Mouse (Mus musculus) heart, adult 2 months (tissue): Measurements from ENCODE around the gene Rad9b. TPM values are rescaled to one million over a fixed set of nuclear protein-coding genes. Genes with fewer than 3 reads are reported as not detected.

Experiments
- DNase-seq, 2 experiments: peaks; one replicate each; pipeline ENCODE4 v3.0.0; 2021
- H3K27ac ChIP-seq: fragments of 200-600 bp; 2 replicates; pipeline ENCODE4 v1.8.1; 2022
- H3K27me3 ChIP-seq: fragments of 200-500 bp; 2 replicates; pipeline ENCODE4 v1.6.1; 2012; ENCODE audit warnings: mild to moderate bottlenecking, low read length, inconsistent platforms, mixed read lengths; ENCODE audit not compliant: control insufficient read depth, insufficient read depth
- H3K36me3 ChIP-seq: fragments of 200-500 bp; 2 replicates; pipeline ENCODE4 v1.6.1; 2012; ENCODE audit warnings: low read length, inconsistent platforms; ENCODE audit not compliant: control insufficient read depth, insufficient read depth
- H3K4me1 ChIP-seq: fragments of 200-500 bp; 2 replicates; pipeline ENCODE4 v1.6.1; 2011; ENCODE audit warnings: low read length; ENCODE audit not compliant: control insufficient read depth, insufficient read depth
- H3K4me3 ChIP-seq: fragments of 200-600 bp; 2 replicates; pipeline ENCODE4 v1.8.1; 2022
- H3K79me2 ChIP-seq: fragments of 200-500 bp; replicated peaks from 2 replicates; pipeline ENCODE4 v1.6.1; 2012; ENCODE audit warnings: mild to moderate bottlenecking, inconsistent platforms, low read length, moderate library complexity, mixed read lengths; ENCODE audit not compliant: control insufficient read depth, insufficient read depth
- H3K9ac ChIP-seq: fragments of 200-500 bp; 2 replicates; pipeline ENCODE4 v1.6.1; 2012; ENCODE audit warnings: low read depth, mild to moderate bottlenecking, control low read depth, inconsistent platforms, low read length, mixed read lengths
- CTCF ChIP-seq: fragments of 200-600 bp; IDR thresholded peaks from 2 replicates; pipeline ENCODE4 v1.8.1; 2022; ENCODE audit warnings: antibody characterized with exemption, mild to moderate bottlenecking, moderate library complexity
- EP300 ChIP-seq: fragments of 200-500 bp; IDR thresholded peaks from 2 replicates; pipeline ENCODE4 v1.6.1; 2011; ENCODE audit warnings: low read depth, low read length, control low read depth; ENCODE audit not compliant: insufficient read depth
- POLR2A ChIP-seq: fragments of 200-500 bp; IDR thresholded peaks from 2 replicates; pipeline ENCODE4 v1.6.1; 2011; ENCODE audit warnings: mild to moderate bottlenecking, low read depth, low read length, control low read depth; ENCODE audit not compliant: insufficient read depth
- WGBS: fragments of 180-500 bp; shearing (Covaris S2); methylation state at CpG from one replicate; pipeline ENCODE4 v1.1.7; 2018; 5-methylcytosine and 5-hydroxymethylcytosine counted together
- intact Hi-C: fragments of 180-260 bp; cut with DNase I; formaldehyde crosslinking; loops from one replicate; pipeline ENCODE4 v1.15.1; 2025
- polyA plus RNA-seq: library from polyadenylated mRNA; depleted of rRNA; stranded (reverse); fragments of >200 nt; gene quantifications from 2 replicates; pipeline ENCODE4 v1.2.3, GENCODE M21; 2012
- total RNA-seq, 2 experiments: library from RNA; stranded (reverse); gene quantifications; 2 replicates each; pipeline ENCODE4 v1.2.3; 2021

Rad9b gene
- total and polyA plus RNA-seq, 3 experiments, result 0.50 to 2.5 (median 0.97) TPM

- Histone ChIP-seq H3K9ac (no peak overlapping the region), H3K36me3 (peaks cover 22% of the 10 kb centered on the region), H3K79me2 (peaks cover 8% of the 10 kb centered on the region), H3K27ac (no peak overlapping the region), H3K4me1 (peaks cover 29% of the 10 kb centered on the region), H3K27me3 (no peaks in the 10 kb centered on the region), H3K4me3 (no peak overlapping the region)
- intact Hi-C loops, result no loop called here
- no peak for TF ChIP-seq EP300
- TF ChIP-seq CTCF, result no peak
- TF ChIP-seq POLR2A, result no peak
- 85% methylated on average over 7 of the region's 7 CpGs for WGBS
- DNase-seq, result no peak
These were observed 48.6 kb downstream of the Rad9b start for GRCm38 (mm10) chr5:122305472-122305871.

DNA sequence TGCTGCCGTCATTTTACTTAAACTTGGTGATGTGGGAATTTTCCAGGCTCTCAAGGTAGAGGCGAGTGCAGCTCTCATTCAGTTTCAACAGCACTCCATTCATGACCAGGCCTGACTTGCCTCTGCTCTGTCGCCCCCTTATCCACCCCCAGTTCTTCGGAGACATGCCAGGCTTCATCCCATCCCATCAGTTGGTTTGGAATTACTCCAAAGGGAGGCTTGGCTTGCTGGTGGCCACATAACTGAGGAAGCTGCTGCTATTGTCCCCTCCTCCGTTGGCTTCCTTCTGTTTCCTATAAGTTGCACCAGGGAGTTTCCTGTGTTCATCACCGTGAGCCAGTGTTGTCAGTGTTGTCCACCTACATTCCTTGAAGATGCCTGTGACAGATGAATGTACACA is 49.5 kb downstream of the Rad9b start:
- TF ChIP-seq POLR2A (no peak), CTCF (no peak), EP300 (no peak)
- WGBS, result 20% methylated on average over 6 of the region's 6 CpGs
- Histone ChIP-seq H3K36me3 (peaks cover 22% of the 10 kb centered on the region), H3K4me1 (peaks cover 36% of the 10 kb centered on the region), H3K27ac (no peak overlapping the region; the same call in 1 of the 2 replicates), H3K4me3 (no peak overlapping the region), H3K79me2 (peaks cover 8% of the 10 kb centered on the region), H3K27me3 (no peaks in the 10 kb centered on the region), H3K9ac (no peak overlapping the region)
- no peak for DNase-seq
- intact Hi-C loops, result no loop called here

DNA sequence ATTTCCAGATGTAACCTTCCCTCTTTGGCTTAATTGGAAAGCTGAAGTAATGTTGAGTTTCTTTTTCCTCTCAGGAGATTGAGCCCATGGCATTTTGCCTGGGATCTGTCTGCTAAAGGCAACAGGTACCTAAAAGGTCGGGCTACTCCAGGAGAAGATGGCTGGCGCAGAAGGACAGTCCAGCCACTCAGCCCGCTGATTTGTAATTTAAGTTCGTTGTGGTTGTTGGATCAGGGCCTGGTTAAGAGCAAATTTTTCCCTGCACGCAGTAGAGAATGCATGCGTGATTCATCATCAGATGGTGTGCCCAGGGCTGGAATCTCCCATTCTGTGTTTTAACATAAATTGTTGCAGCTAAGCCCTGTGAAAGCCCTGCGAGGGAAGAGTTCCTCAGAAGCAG is 50.1 kb downstream of the Rad9b start:
- intact Hi-C loops, result no loop called here
- DNase-seq, result no peak
- 36% methylated on average over 7 of the region's 7 CpGs for WGBS
- H3K9ac ChIP-seq, result no peak overlapping the region
- H3K4me3 ChIP-seq, result no peak overlapping the region
- H3K27me3 ChIP-seq, result no peaks in the 10 kb centered on the region
- peaks cover 36% of the 10 kb centered on the region for H3K4me1 ChIP-seq
- H3K36me3 ChIP-seq, result peaks cover 22% of the 10 kb centered on the region
- TF ChIP-seq CTCF (no peak), POLR2A (no peak), EP300 (no peak)
- no peak overlapping the region; the same call in 1 of the 2 replicates for H3K27ac ChIP-seq
- peaks cover 8% of the 10 kb centered on the region for H3K79me2 ChIP-seq

- H3K9ac ChIP-seq, result peak overlapping the region; percentile 43
- 39% methylated on average over 17 of the region's 17 CpGs for WGBS
- no peaks in the 10 kb centered on the region for H3K27me3 ChIP-seq
- peaks cover 22% of the 10 kb centered on the region for H3K36me3 ChIP-seq
- H3K79me2 ChIP-seq, result peaks cover 8% of the 10 kb centered on the region
- no peak overlapping the region for H3K4me3 ChIP-seq
- TF ChIP-seq EP300 (no peak), CTCF (peak; percentile 38), POLR2A (no peak)
- H3K4me1 ChIP-seq, result peaks cover 38% of the 10 kb centered on the region
- intact Hi-C loops, result no loop called here
- no peak overlapping the region; the same call in 1 of the 2 replicates for H3K27ac ChIP-seq
- no peak for DNase-seq
These were observed 51.0 kb downstream of the Rad9b start for GRCm38 (mm10) chr5:122302810-122303745.

GRCm38 (mm10) chr5:122300071-122300518 is 53.9 kb downstream of the Rad9b start:
- intact Hi-C loops, result no loop called here
- peak in 1 of 2 experiments; percentile 37 for DNase-seq
- Histone ChIP-seq H3K79me2 (peaks cover 7% of the 10 kb centered on the region), H3K36me3 (peaks cover 22% of the 10 kb centered on the region), H3K4me1 (peaks cover 39% of the 10 kb centered on the region), H3K27me3 (no peaks in the 10 kb centered on the region), H3K27ac (no peak overlapping the region), H3K9ac (no peak overlapping the region), H3K4me3 (no peak overlapping the region)
- 40% methylated on average over 6 of the region's 6 CpGs for WGBS
- TF ChIP-seq POLR2A, result no peak
- no peak for TF ChIP-seq CTCF
- no peak for TF ChIP-seq EP300

- WGBS, result 69% methylated on average over 14 of the region's 14 CpGs
- intact Hi-C loops, result loop anchor here (2.0 kb wide), 1 partner anchor 13 kb away; no protein-coding TSS in a partner anchor
- H3K27me3 ChIP-seq, result no peaks in the 10 kb centered on the region
- no peak overlapping the region for H3K9ac ChIP-seq
- H3K27ac ChIP-seq, result no peak overlapping the region
- DNase-seq, result no peak
- peaks cover 4% of the 10 kb centered on the region for H3K36me3 ChIP-seq
- peaks cover 4% of the 10 kb centered on the region; the same call in 1 of the 2 replicates for H3K79me2 ChIP-seq
- no peak for TF ChIP-seq CTCF
- H3K4me1 ChIP-seq, result peaks cover 28% of the 10 kb centered on the region
- no peak overlapping the region for H3K4me3 ChIP-seq
These were observed 58.7 kb downstream of the Rad9b start for GRCm38 (mm10) chr5:122295113-122295935.
